Mouse (Mus musculus) cerebellum, adult 2 months (tissue): Measurements from ENCODE around the gene Gpc4.

ENCODE experiments used
- CTCF ChIP-seq: fragments of 200-500 bp; IDR thresholded peaks from 2 replicates; pipeline ENCODE4 v1.5.1; 2011; ENCODE audit warnings: low read depth, mild to moderate bottlenecking, control low read depth, low read length, moderate library complexity, borderline replicate concordance; ENCODE audit not compliant: insufficient read depth
- POLR2A ChIP-seq: fragments of 200-500 bp; IDR thresholded peaks from 2 replicates; pipeline ENCODE4 v1.6.1; 2011; ENCODE audit warnings: low read length, control low read depth, borderline replicate concordance; ENCODE audit not compliant: insufficient read depth

GRCm38 (mm10) chrX:52165555-52165938, 495 bp upstream of the Gpc4 start:
- TF ChIP-seq POLR2A (no peak), CTCF (no peak)
